Mouse (Mus musculus): ENCODE results near the gene Lrp2.

- TF ChIP-seq CTCF (IDR thresholded peaks at IDR 0.05; ENCODE audit: borderline replicate concordance, control insufficient read depth, extremely low read depth, insufficient read depth, low read length, poor library complexity), result no peak
- TF ChIP-seq POLR2A (IDR thresholded peaks at IDR 0.05; ENCODE audit: control insufficient read depth, extremely low read depth, insufficient read depth, low read length, poor library complexity), result no peak
These were observed 205.6 kb downstream of the Lrp2 start, which contains the start of gene Dhrs9 for GRCm38 (mm10) chr2:69380281-69380680.
